Mouse (Mus musculus) ES-E14 (cell line): ENCODE results near the gene Dusp1. TPM values are rescaled to one million over a fixed set of nuclear protein-coding genes. Genes with fewer than 3 reads are reported as not detected.

Experiments used
- DNase-seq: peaks from one replicate; pipeline ENCODE4 v3.0.0-alpha.2; 2013; ENCODE audit warnings: low read depth, low spot score
- H3K27ac ChIP-seq: 2 replicates; pipeline ENCODE4 v1.5.1; 2012; ENCODE audit warnings: low read depth, mild to moderate bottlenecking, low read length, moderate library complexity, mixed read lengths; ENCODE audit not compliant: poor library complexity, insufficient read depth, severe bottlenecking
- H3K36me3 ChIP-seq: 2 replicates; pipeline ENCODE4 v1.6.1; 2012; ENCODE audit warnings: mild to moderate bottlenecking, low read length, moderate library complexity, mixed read lengths; ENCODE audit not compliant: control insufficient read depth, poor library complexity, insufficient read depth, severe bottlenecking
- H3K4me1 ChIP-seq, 2 experiments: fragments of 150-350 bp in 1 of 2; sonication (generic) in 1 of 2; 2 replicates each; pipeline ENCODE4 v1.6.1; 2012; ENCODE audit warnings: low read length in 2 of 2, mild to moderate bottlenecking in 1 of 2, mixed read lengths in 1 of 2; ENCODE audit not compliant: control insufficient read depth in 2 of 2, insufficient read depth in 2 of 2, poor library complexity in 1 of 2
- H3K4me3 ChIP-seq, 2 experiments: fragments of 150-350 bp in 1 of 2; sonication (generic) in 1 of 2; 2 replicates each; pipeline ENCODE4 v1.5.1; 2012; ENCODE audit warnings: low read length in 2 of 2, low read depth in 1 of 2, mild to moderate bottlenecking in 1 of 2, mixed read lengths in 1 of 2; ENCODE audit not compliant: insufficient read depth in 1 of 2, poor library complexity in 1 of 2, severe bottlenecking in 1 of 2
- H3K9ac ChIP-seq: 2 replicates; pipeline ENCODE4 v1.6.1; 2012; ENCODE audit warnings: low read depth, mild to moderate bottlenecking, low read length, mixed read lengths; ENCODE audit not compliant: poor library complexity, insufficient read depth, severe bottlenecking
- H3K9me3 ChIP-seq: fragments of 150-350 bp; sonication (generic); 2 replicates; pipeline ENCODE4 v1.6.1; 2012; ENCODE audit warnings: low read depth, mild to moderate bottlenecking, low read length; ENCODE audit not compliant: control insufficient read depth, insufficient read depth
- CHD2 ChIP-seq: IDR thresholded peaks from 2 replicates; pipeline ENCODE4 v1.6.1; 2014; ENCODE audit warnings: mild to moderate bottlenecking, low read depth, low read length, inconsistent platforms
- HCFC1 ChIP-seq: IDR thresholded peaks from 2 replicates; pipeline ENCODE4 v1.6.1; 2012; ENCODE audit warnings: low read length, inconsistent platforms, borderline replicate concordance; ENCODE audit not compliant: insufficient read depth
- MAFK ChIP-seq: IDR thresholded peaks from 2 replicates; pipeline ENCODE4 v1.6.1; 2014; ENCODE audit warnings: mild to moderate bottlenecking, low read depth, low read length, inconsistent platforms; ENCODE audit not compliant: insufficient read depth
- ZC3H11A ChIP-seq: IDR thresholded peaks from 2 replicates; pipeline ENCODE4 v1.6.1; 2012; ENCODE audit warnings: low read depth, mild to moderate bottlenecking, inconsistent platforms, low read length, borderline replicate concordance
- ZNF384 ChIP-seq: IDR thresholded peaks from 2 replicates; pipeline ENCODE4 v1.6.1; 2012; ENCODE audit warnings: low read depth, low read length, inconsistent platforms
- in situ Hi-C, 2 experiments: fragments of 600-800 bp; cut with MboI; formaldehyde crosslinking; loops; one replicate each; pipeline ENCODE4 v1.15.1; 2025; ENCODE audit warnings: low sequenced_read_pairs in 2 of 2, inconsistent platforms in 1 of 2; ENCODE audit not compliant: unreplicated experiment in 2 of 2
- total RNA-seq: library from RNA; depleted of rRNA; stranded (reverse); fragments of 300-350 nt; gene quantifications from 2 replicates; pipeline ENCODE4 v1.2.3, GENCODE M21; 2012

The Dusp1 gene
- total RNA-seq, 1 experiment = 21.2 TPM

DNA sequence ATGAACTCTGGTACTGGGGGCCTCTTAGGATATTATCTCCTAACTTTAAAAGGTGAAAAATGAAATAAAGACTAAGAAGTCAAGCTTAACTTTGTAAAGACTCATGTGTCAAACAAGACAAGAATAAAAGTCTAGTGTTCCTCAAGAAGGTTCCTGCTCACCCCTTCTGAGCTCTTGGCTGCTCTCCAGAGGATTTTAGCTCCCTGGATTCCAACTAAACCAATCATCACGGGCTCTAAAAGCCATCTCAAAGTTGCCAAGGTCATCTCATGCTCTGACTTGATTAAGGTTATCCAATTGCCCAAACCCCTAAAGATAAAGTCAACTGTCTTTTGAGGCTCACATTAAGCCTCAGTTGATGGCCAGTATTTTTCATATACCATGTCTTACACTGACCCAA is 63.3 kb downstream of the Dusp1 start:
- in situ Hi-C loops = no loop called here
- Histone ChIP-seq H3K36me3 (no peaks in the 10 kb centered on the region), H3K9me3 (no peaks in the 10 kb centered on the region), H3K27ac (no peak overlapping the region), H3K4me3 (no peak overlapping the region), H3K9ac (no peak overlapping the region), H3K4me1 (peaks cover 2 to 7% of the 10 kb centered on the region in 2 experiments; a peak in 2 of 4 replicates)
- TF ChIP-seq MAFK = no peak
- TF ChIP-seq HCFC1 = no peak
- no peak for TF ChIP-seq ZC3H11A
- no peak for TF ChIP-seq CHD2
- TF ChIP-seq ZNF384 = no peak
- no peak for DNase-seq

DNA sequence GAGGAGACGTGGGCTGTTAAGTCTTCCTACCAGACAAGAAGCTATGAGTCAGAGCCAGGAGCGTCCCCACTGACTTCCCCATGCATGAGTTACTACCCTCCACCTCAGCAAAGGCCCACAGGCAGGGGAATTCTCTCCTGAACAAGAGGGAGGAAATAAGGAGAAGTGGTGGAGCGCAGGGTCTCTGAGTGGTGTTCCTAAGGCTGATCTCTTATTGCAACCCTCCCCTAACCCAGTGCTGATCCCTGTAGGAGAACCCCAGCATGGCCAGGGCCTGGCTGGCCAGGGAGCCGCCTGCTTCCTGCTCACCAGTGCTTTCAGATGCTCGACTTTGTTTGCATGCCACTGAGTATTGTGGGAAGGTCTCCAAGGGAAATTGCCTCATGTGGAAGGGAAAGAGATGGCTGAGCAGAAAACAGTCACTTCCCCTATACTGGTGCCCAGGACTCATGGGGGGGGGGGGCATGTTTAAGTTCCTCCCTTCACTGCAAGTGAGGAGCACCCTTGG is 64.5 kb downstream of the Dusp1 start:
- no peaks in the 10 kb centered on the region for H3K36me3 ChIP-seq
- in situ Hi-C loops = no loop called here
- no peak for TF ChIP-seq ZNF384
- TF ChIP-seq CHD2 = no peak
- no peak for TF ChIP-seq MAFK
- TF ChIP-seq ZC3H11A = no peak
- no peak for TF ChIP-seq HCFC1
- DNase-seq = no peak
- H3K9ac ChIP-seq = no peak overlapping the region
- 0 out of 2 replicates have a peak, but pooled peaks cover 2% of the 10 kb centered on the region for H3K9me3 ChIP-seq
- H3K4me3 ChIP-seq = no peak overlapping the region
- H3K4me1 ChIP-seq = peaks cover 2 to 6% of the 10 kb centered on the region in 2 experiments; a peak in 2 of 4 replicates
- no peak overlapping the region for H3K27ac ChIP-seq

DNA sequence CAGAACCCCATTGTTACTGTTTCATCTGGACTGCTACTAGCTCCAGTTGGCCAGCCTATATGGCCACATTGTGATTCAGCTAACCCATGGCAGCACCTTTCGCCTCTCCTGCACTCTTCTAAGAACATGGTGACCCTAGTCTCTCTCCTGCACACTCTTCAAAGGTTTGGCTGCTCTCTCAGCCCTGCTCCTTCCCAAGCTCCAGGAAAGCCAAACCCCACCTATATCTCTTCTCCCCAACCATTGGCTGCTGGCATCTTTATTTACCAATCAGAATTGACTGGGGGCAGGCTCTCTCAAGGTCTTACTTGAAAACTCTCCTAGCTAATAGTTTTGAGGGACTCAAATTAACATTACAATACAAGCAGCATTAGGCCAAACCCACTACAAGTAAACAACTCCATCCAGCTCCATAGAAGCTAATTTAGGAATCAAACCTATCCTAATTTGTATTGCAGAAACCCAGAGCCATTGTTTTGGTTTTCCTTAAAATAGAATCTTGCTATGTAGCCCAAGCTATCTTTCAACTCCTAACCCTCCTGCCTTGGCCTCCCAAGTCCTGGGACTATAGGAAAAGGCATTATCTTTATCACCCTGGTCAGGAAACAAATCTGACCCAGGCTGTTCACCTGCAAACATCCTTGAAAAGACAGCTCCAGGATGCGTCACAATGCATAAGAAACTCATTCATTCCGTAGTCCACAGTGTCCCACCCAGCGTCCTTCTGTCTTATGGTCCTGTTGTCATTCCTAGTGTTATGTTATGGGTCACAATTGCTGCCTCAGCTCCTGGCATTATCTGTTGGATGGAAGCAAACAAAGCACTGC is 67.1 kb downstream of the Dusp1 start:
- no peak for TF ChIP-seq ZNF384
- TF ChIP-seq MAFK = no peak
- no peak for TF ChIP-seq ZC3H11A
- TF ChIP-seq CHD2 = no peak
- TF ChIP-seq HCFC1 = no peak
- H3K4me3 ChIP-seq = no peak overlapping the region
- no peak overlapping the region for H3K27ac ChIP-seq
- in situ Hi-C loops = no loop called here
- no peaks in the 10 kb centered on the region for H3K36me3 ChIP-seq
- DNase-seq = no peak
- peaks cover 0 to 3% of the 10 kb centered on the region in 2 experiments; a peak in 1 of 4 replicates for H3K4me1 ChIP-seq
- H3K9me3 ChIP-seq = 0 out of 2 replicates have a peak, but pooled peaks cover 2% of the 10 kb centered on the region
- H3K9ac ChIP-seq = no peak overlapping the region

DNA sequence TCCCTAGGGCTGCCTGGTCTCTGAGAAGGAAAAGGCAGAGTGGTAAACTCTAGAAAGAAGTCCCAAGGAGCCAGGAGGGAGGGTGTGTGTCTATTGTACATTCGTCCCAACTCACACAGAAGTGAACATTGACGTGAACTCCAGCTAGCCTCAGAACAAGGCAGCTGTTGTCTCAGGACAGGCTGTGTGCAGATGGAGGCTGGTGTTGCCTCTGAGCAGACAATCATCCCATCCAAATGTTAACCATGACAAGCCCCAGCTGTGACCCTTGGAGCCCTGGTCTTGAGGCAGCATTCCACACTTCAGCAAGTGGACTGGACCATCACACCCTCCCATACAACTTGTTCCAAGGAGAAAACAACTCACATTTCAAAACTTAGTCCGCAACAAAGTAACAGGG is 69.7 kb downstream of the Dusp1 start:
- in situ Hi-C loops = no loop called here
- TF ChIP-seq ZC3H11A (no peak), MAFK (no peak), ZNF384 (no peak), HCFC1 (no peak), CHD2 (no peak)
- H3K4me3 ChIP-seq = no peak overlapping the region
- DNase-seq = no peak
- H3K27ac ChIP-seq = no peak overlapping the region
- 0 out of 2 replicates have a peak, but pooled peaks cover 2% of the 10 kb centered on the region for H3K9me3 ChIP-seq
- no peak overlapping the region for H3K9ac ChIP-seq
- peaks cover 1 to 7% of the 10 kb centered on the region in 2 experiments; a peak in 2 of 4 replicates for H3K4me1 ChIP-seq
- H3K36me3 ChIP-seq = no peaks in the 10 kb centered on the region
